Mouse (Mus musculus): ENCODE measurements around the gene Arl15.

- TF ChIP-seq EP300 (IDR thresholded peaks at IDR 0.05; ENCODE audit: insufficient read depth, low read depth, low read length) (no peak), CTCF (IDR thresholded peaks at IDR 0.05) (no peak)
Observed at GRCm38 (mm10) chr13:114010521-114010920, 216.2 kb downstream of the Arl15 start.

All from heart, adult 2 months (tissue).